Mouse (Mus musculus) embryonic fibroblast, embryonic 13.5 days (primary cell): ENCODE measurements around the gene Zfp607a. TPM values are rescaled to one million over a fixed set of nuclear protein-coding genes. Genes with fewer than 3 reads are reported as not detected.
"Not testable (repeated sequence)": the region's sequence is repeated elsewhere in the genome, so short reads cannot be mapped to it uniquely, and the experiment has no call there.

Source experiments
- H3K27ac ChIP-seq: 2 replicates; pipeline ENCODE4 v1.5.1; 2012; ENCODE audit warnings: low read length, control low read depth, inconsistent platforms; ENCODE audit not compliant: insufficient read depth
- H3K4me1 ChIP-seq: 2 replicates; pipeline ENCODE4 v1.6.1; 2011; ENCODE audit warnings: low read length; ENCODE audit not compliant: control insufficient read depth, insufficient read depth
- H3K4me3 ChIP-seq: 2 replicates; pipeline ENCODE4 v1.5.1; 2011; ENCODE audit warnings: mild to moderate bottlenecking, control low read depth, low read length; ENCODE audit not compliant: insufficient read depth
- CTCF ChIP-seq: IDR thresholded peaks from 2 replicates; pipeline ENCODE4 v1.5.1; 2011; ENCODE audit warnings: mild to moderate bottlenecking, control low read depth, low read length, moderate library complexity, borderline replicate concordance; ENCODE audit not compliant: insufficient read depth
- POLR2A ChIP-seq: IDR thresholded peaks from 2 replicates; pipeline ENCODE4 v1.6.1; 2011; ENCODE audit warnings: low read depth, mild to moderate bottlenecking, control low read depth, low read length, moderate library complexity
- polyA plus RNA-seq: library from polyadenylated mRNA; stranded (reverse); fragments of >200 nt; gene quantifications from 2 replicates; pipeline ENCODE4 v1.2.4, GENCODE M21; 2011; ENCODE audit warnings: low read depth; ENCODE audit not compliant: missing spikeins, insufficient read length

Zfp607a gene
- polyA plus RNA-seq, 1 experiment, result 3.8 TPM

DNA sequence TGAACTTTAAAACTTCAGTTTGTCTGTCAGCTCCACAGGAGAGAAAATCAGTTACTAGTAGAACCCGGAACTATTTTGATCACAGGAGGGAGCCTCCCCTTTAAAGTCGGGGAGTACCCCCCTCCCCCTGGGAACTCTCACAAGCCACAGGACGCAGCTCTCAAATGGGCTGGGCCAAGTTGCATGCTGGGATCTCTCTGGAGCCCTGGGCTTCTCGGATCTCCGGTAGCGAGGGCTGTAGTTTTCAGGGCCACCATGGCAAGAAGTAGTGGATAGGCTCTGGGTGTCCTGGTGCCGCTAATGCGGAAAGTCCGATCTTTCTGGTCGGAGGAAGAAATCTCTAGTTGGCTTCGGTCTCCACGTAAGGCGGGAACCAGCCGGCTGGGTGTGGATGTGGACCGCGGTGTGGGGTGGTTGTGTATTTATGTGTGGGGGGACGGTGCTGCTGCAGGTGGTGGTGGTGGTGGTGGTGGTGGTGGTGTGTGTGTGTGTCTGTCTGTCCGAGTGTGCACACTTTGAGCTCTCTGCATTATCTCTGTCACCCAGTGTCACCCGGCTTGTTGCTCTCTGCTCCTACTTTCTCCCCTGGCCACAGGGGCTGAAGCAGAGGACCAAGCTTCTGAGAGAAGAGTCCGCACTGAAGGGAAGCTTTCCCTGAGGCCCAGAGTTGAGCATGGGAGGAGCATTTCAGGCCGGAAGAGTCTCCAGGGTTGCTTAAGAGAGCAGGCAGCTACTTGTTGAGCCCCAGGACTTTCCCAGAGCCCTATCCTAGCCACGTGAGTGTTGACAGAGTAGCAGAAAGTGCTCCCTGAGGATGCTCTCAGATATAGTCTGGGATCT lies 3.3 kb downstream of the Zfp607a start:
- peak overlapping the region; percentile 70 for H3K4me3 ChIP-seq
- TF ChIP-seq CTCF, result no peak
- peak; percentile 81 for TF ChIP-seq POLR2A
- H3K4me1 ChIP-seq, result no peaks in the 10 kb centered on the region; the same call in none of the 2 replicates
- peak overlapping the region; percentile 81 for H3K27ac ChIP-seq

DNA sequence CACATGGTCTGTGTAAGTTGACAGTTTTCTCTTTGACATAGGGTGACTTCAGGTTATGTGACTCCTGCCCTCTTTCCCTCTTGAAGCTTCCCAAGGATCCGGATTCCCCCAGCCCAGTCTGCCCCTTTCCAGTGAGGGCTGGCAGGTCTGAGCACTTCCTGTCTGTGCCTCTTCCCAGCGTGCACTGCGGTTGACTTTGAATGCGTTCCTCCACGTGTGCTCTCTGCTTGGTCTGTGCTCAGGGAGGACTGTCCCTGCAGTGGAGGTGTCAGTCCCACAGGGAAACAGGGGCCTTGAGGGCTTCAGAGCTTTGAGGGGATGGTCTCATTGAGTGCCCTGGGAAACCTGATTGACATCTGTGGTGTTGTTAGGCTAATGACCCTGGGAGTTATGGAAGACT lies 5.3 kb downstream of the Zfp607a start:
- H3K4me3 ChIP-seq, H3K27ac ChIP-seq, H3K4me1 ChIP-seq: not testable (repeated sequence)

DNA sequence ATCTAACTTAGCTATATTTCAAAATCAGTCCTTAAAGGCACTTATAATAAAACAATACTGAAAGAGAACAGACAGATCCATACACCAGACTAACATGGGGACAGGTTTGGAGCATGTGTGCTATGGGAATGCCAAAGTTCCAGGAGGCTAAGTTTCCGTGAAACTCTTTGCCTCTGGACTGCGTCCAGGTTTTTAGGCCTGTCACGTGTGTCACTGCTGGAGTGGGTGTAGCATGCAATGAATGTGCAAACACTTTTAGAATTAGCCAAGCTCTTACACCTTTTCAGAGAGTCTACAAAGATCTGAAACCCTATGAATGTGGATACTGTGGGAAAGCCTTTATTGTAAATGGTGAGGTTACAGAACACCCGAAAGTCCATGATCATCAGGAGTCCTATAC lies 24.4 kb downstream of the Zfp607a start:
- TF ChIP-seq POLR2A, result no peak
- TF ChIP-seq CTCF, result no peak
- H3K4me3 ChIP-seq, result no peak overlapping the region
- H3K4me1 ChIP-seq, result no peaks in the 10 kb centered on the region
- H3K27ac ChIP-seq, result no peak overlapping the region

DNA sequence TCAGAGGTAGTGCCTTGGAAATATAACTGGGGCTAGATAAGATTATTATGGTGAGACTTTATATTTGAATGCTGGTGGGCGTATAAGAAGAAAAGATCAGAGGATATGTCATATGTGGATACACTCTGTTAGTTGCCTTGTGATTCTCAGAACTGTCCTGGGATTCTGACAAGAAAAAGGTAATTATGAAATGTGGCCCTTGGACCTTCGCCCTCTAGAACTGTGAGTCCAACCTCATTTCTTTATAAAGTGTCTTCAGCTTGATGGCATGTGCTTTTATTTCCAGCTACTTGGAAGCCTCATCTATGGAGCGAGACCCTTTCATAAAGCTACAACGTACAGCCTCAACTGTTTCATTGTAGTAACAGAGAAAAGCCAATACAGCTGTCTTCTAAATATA lies 43.3 kb downstream of the Zfp607a start:
- no peak for TF ChIP-seq CTCF
- TF ChIP-seq POLR2A, result no peak
- Histone ChIP-seq H3K27ac (no peak overlapping the region), H3K4me3 (no peak overlapping the region), H3K4me1 (no peaks in the 10 kb centered on the region)

DNA sequence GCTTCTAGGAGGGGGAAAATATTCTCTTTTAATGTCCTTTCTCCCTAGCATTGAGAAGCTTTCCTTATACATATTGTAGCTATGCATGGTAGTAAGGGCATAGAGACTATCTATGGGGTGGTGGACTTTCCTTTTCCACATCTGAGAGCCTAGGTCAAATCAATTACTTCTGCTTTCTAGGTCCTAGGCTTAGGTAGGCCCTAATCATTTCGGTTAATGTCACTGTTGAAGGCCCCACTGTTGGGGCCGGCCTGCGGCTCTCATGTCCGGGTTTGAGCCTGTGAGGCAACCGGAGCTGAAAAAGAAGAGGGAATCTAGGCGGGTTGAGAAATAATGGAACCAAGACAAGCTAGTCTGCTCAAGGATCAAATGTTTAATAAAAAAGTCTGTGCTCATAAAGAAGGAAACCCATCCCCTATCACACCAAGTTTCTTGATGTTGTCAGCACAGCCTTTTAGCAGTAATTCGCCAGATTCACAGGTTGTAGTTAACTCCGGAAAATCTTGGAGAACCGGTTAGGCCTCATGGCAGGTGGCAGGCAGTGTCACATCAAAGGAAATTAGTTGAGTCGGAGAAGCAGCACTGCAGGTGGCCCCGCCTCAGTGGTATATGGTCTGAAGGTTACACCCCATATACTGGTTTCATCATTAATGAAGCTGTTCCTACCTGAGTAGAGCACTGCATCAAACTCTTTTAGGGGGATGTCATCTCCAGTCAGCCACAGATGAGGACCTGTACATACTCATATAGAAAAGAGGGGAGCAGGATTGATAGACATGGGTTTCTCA lies 47.9 kb downstream of the Zfp607a start:
- TF ChIP-seq POLR2A (no peak), CTCF (no peak)
- Histone ChIP-seq H3K27ac (no peak overlapping the region), H3K4me3 (no peak overlapping the region), H3K4me1 (no peaks in the 10 kb centered on the region)

DNA sequence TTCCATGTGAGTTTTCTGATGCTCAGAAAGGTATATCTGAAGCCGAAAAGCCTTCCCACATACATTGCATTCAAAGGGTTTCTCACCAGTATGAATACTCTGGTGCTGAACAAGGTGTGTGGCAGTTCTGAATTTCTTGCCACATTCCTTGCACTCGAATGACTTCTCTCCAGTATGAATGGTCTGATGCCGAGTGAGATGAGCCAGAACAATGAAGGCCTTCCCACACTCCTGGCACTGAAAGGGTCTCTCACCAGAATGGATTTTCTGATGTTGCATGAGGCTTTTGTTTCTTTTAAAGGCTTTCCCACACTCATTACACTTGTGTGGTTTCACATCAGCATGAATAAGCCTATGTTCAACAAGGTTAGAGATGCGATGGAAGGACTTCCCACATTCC lies 53.6 kb downstream of the Zfp607a start:
- H3K4me1 ChIP-seq, H3K4me3 ChIP-seq, H3K27ac ChIP-seq: not testable (repeated sequence)

DNA sequence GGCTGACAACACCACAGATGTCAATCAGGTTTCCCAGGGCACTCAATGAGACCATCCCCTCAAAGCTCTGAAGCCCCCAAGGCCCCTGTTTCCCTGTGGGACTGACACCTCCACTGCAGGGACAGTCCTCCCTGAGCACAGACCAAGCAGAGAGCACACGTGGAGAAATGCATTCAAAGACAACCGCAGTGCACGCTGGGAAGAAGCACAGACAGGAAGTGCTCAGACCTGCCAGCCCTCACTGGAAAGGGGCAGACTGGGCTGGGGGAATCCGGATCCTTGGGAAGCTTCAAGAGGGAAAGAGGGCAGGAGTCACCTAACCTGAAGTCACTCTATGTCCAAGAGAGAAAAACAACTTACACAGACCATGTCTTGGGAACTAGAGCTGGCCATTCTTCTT lies 69.7 kb downstream of the Zfp607a start:
- not testable (repeated sequence) for H3K27ac ChIP-seq, H3K4me3 ChIP-seq, H3K4me1 ChIP-seq

DNA sequence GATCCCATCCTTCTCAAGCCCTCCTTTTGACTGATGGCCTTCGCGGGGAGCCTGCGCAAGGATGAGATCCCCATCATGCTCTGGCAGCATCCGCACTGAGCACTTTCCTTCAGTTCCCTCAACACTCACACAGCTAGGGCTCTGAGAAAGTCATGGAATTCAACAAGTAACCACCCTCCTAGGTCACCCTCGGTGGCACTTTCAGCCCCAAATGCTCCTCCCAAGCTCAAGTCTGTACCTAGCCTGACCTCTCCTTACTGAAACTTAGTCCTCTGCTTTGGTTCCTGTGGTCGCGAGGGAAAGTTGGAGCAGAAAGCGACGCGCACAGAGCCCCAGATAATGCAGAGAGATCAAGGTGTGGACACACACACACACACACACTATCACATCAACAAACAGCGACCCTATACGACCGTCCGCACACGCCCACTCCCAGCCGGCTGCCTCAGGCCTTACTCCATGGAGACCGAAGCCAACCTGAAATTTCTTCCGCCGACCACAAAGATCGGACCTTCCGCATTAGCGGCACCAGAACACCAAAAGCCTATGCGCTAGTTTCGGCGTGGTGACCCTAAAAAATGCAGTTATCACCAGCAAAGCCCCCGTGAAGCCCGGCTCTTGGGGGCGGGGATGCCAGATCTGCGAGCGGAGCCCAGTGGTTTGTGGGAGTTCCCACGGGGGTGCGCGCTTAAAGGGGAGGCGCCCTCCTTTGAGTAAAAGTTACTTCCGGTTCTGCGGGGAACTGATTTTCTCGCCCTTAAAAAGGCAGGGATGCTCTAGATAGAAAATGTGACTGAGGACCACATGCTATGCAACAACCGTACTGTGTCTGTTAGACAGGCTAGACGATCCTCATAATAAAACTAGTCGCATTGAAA lies 71.7 kb downstream of the Zfp607a start, which contains the start of gene Zfp974:
Zfp974 (minus strand) TSS at position 643 of the 878 bp plus-strand sequence.
- Histone ChIP-seq H3K4me3 (peak within 1 kb of the TSS; percentile 75), H3K4me1 (no peaks in the 10 kb centered on the region), H3K27ac (no peak within 1 kb of the TSS)
- no peak for TF ChIP-seq CTCF
- peak; percentile 64 for TF ChIP-seq POLR2A

Other genes with a start within 250 kb of the Zfp607a start
- not detected in 2 replicates for gene Ttc9b, start 203.6 kb upstream of the Zfp607a start, polyA plus RNA-seq
- gene Map3k10, start 182.9 kb upstream of the Zfp607a start, polyA plus RNA-seq, result 26.2 and 28.1 TPM in 2 replicates
- 1.7 and 2.2 TPM in 2 replicates for gene Zfp607b, start 168.2 kb upstream of the Zfp607a start, polyA plus RNA-seq
- gene Zfp60, start 126.1 kb upstream of the Zfp607a start, polyA plus RNA-seq, result 18.1 and 23.5 TPM in 2 replicates
- gene Zfp626, start 50.3 kb upstream of the Zfp607a start, polyA plus RNA-seq, result 8.6 and 10.6 TPM in 2 replicates
- gene Zfp59, start 18.9 kb upstream of the Zfp607a start, polyA plus RNA-seq, result 3.1 and 4.1 TPM in 2 replicates
- gene Zfp974, start 71.9 kb downstream of the Zfp607a start, polyA plus RNA-seq, result 8.4 and 11.1 TPM in 2 replicates
- gene Zfp780b, start 121.6 kb downstream of the Zfp607a start, polyA plus RNA-seq, result 12.2 and 13.8 TPM in 2 replicates
- gene Zfp850, start 156.6 kb downstream of the Zfp607a start, polyA plus RNA-seq, result 3.9 and 4.1 TPM in 2 replicates
- gene Psmc4, start 192.6 kb downstream of the Zfp607a start, polyA plus RNA-seq, result 132 and 142 TPM in 2 replicates
- 0.65 TPM in 1 of 2 replicates, not detected in the other for gene Fcgbp, start 213.7 kb downstream of the Zfp607a start, polyA plus RNA-seq